Mouse (Mus musculus) layer of hippocampus, adult 9-10 months (tissue): ENCODE data around the gene Samd8.

Experiments used
- DNase-seq: peaks from one replicate; pipeline ENCODE4 v3.0.0; 2022; ENCODE audit warnings: low spot score

Samd8 gene

GRCm38 (mm10) chr14:21800641-21801040 lies 50.3 kb downstream of the Samd8 start:
- no peak for DNase-seq

GRCm38 (mm10) chr14:21801624-21802023 lies 51.3 kb downstream of the Samd8 start:
- DNase-seq = no peak

GRCm38 (mm10) chr14:21802543-21803206 lies 52.3 kb downstream of the Samd8 start:
- no peak for DNase-seq

GRCm38 (mm10) chr14:21806203-21806602 lies 55.9 kb downstream of the Samd8 start:
- no peak for DNase-seq

GRCm38 (mm10) chr14:21806631-21807160 lies 56.4 kb downstream of the Samd8 start:
- no peak for DNase-seq

- DNase-seq = no peak
Observed at GRCm38 (mm10) chr14:21808208-21808922, 58.0 kb downstream of the Samd8 start.

DNA sequence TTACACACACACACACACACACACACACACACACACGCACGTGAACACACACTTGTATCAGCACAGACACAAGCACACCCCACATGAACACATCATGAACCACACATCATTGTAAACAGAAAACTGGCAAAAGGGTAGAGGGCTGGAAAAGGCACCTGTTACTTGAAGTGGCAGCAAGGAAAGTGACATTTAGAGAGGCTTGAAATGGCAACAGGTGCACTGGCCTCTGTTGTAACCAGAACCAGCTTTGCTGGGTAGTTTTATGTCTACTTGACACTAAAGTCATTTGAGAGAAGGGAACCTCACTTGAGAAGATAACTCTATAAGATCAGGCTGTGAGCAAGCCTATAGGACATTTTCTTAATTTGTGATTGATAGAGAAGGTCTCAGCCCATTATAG lies 59.1 kb downstream of the Samd8 start:
- no peak for DNase-seq

DNA sequence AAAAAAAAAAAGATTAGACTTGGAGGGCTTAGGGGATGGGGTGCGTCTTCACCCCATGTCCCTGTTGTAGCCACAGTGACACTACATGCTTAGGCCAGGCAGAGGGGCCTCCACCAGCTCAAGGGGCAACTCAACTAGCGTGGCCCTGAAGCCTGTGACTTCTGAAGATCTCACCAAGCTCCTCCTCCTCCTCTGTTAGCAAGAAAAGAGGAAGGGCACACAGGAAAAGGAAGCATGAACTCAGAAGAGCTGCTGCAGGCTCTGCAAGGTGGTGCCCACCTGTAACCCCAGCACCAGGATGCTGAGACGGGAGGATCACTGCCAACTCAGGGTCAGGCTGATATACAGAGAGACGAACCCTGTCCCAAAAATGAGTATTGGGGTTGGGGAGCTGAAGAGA lies 61.0 kb downstream of the Samd8 start:
- no peak for DNase-seq

- DNase-seq = no peak
Observed at GRCm38 (mm10) chr14:21811744-21812393, 61.5 kb downstream of the Samd8 start.

GRCm38 (mm10) chr14:21812590-21813162 lies 62.3 kb downstream of the Samd8 start:
- peak; percentile 46 for DNase-seq

- no peak for DNase-seq
Observed at GRCm38 (mm10) chr14:21813216-21813615, 62.9 kb downstream of the Samd8 start.

GRCm38 (mm10) chr14:21813847-21814246 lies 63.5 kb downstream of the Samd8 start:
- DNase-seq = no peak

- no peak for DNase-seq
Observed at GRCm38 (mm10) chr14:21814606-21815005, 64.3 kb downstream of the Samd8 start.

DNA sequence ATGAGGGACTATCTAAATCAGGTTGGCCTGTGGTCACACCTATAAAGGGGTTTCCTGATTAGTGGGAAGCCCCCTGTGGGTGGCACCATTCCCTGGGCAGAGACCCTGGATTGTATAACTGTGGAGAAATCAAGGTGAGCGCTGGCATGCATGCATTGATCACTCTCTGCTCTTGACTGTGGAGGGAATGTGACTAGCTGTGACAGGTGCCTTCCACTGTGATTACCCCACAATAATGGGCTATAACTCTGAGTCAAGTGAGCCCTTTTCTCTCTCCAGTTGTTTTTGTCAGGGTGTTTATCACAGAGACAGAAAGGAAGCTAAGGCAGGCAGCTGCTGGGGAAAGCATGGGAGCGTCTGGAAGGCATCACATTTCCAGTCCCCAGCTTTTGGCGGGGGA lies 65.9 kb downstream of the Samd8 start:
- DNase-seq = no peak

GRCm38 (mm10) chr14:21817453-21817852 lies 67.1 kb downstream of the Samd8 start:
- no peak for DNase-seq

- no peak for DNase-seq
Observed at GRCm38 (mm10) chr14:21820880-21821505, 70.7 kb downstream of the Samd8 start.

GRCm38 (mm10) chr14:21822307-21822706 lies 72.0 kb downstream of the Samd8 start:
- no peak for DNase-seq

DNA sequence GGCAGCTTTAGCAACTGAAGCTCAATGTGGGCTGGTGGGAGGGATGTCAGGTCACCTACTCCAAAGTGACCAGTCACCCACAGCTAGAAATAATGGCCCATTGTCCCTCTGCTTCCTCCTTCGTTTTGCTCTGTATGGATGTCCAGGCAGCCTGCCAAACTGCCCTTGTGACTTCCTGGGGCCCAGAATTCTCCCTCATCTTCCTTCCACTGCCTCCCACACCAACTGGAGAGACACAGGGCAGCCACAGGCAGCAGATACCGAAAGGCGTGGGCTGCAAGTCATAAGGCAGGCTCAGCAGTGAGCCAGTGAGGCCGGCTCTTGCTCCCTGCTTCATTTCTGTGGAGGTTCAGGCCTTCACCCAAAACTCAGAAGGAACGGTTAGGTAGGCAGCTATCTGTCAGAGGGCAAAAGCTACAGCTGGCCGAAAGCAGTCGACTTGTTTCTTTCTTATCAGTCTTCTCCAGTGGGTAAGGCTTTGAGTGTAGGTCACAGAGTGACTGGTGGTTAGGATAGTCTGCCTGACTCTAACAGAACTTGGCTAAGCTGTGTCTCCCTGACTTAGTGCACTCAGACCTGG lies 72.6 kb downstream of the Samd8 start:
- DNase-seq = peak; percentile 62

DNA sequence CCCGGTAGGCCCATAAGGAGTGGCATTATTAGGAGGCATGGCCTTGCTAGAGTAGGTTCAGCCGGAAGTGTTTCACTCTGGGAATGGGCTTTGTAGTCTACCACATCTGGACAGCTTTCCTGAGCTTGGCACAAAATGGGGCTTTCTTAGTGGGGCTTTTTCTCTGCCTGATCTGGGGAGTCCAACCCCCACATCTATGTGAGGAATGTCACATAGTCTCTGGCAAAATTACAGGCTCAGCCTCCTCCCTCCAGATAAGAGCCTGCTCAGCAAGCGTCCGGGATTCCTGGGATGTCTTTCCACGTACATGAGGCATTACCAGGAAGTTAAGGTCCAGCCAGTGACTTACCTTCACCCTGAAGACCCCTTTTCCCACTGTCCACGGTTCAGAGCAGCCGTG lies 73.6 kb downstream of the Samd8 start:
- DNase-seq = no peak

GRCm38 (mm10) chr14:21824938-21825337 lies 74.6 kb downstream of the Samd8 start, which contains the start of gene Vdac2:
Vdac2 (plus strand) TSS chr14:21825238.
- DNase-seq = no peak

DNA sequence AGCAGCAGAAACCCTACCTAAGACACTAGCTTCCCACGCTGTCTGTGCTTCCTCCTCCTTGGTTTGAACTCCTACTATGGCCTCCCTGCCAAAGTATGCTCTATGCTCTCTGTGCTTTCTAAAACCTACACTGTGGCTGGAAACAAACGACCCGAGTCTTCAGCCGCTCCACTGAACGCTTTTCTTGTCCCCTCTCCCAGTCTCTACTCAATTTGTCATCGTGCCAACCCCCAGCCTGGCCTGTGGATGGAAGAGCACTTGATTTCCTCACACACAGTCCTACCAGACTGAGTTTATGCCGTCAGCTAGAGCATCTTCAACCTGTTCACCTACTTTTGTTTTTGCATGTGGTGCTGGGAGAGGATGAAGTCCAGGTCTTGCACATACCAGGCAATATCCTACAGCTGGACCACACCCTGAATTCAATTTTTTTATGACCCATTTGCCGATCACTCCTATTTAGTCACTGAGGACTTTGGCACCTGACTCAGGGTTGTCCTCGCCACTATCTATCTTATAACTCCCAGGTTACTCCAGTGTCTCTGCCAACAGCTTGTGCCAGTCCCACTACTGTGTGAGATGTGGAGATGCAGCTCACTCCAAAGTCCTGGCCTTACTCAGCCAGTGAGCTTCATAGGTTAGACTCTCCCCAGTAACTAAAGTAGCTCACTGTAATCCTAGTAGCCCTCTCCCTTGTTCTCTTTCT lies 75.6 kb downstream of the Samd8 start:
- no peak for DNase-seq
